Mouse (Mus musculus) myocyte (in vitro differentiated cells): ENCODE results near the gene Agap3.

Experiments
- E2F4 ChIP-seq: IDR thresholded peaks from one replicate; pipeline ENCODE4 v1.6.1; 2011; ENCODE audit warnings: mild to moderate bottlenecking, control low read depth, moderate library complexity; ENCODE audit not compliant: insufficient read depth
- MAX ChIP-seq: IDR thresholded peaks from one replicate; pipeline ENCODE4 v1.6.1; 2011; ENCODE audit warnings: low read depth, mild to moderate bottlenecking, control low read depth
- MYOD1 ChIP-seq, 3 experiments: IDR thresholded peaks; one replicate each; pipeline ENCODE4 v1.6.1; 2011; ENCODE audit warnings: control low read depth in 2 of 3, low read depth in 2 of 3, mild to moderate bottlenecking in 2 of 3, moderate library complexity in 1 of 3; ENCODE audit not compliant: insufficient read length in 2 of 3, control insufficient read depth in 1 of 3
- MYOG ChIP-seq, 3 experiments: IDR thresholded peaks; one replicate each; pipeline ENCODE4 v1.6.1; 2011; ENCODE audit warnings: control low read depth in 2 of 3, low read depth in 2 of 3, mild to moderate bottlenecking in 2 of 3; ENCODE audit not compliant: insufficient read length in 2 of 3, control insufficient read depth in 1 of 3, insufficient read depth in 1 of 3
- POLR2A ChIP-seq: IDR thresholded peaks from one replicate; pipeline ENCODE4 v1.6.1; 2011; ENCODE audit warnings: low read depth, mild to moderate bottlenecking, control low read depth, moderate library complexity; ENCODE audit not compliant: insufficient read length
- POLR2AphosphoS2 ChIP-seq: IDR thresholded peaks from one replicate; pipeline ENCODE4 v1.6.1; 2011; ENCODE audit warnings: low read depth, control low read depth; ENCODE audit not compliant: insufficient read length
- REST ChIP-seq: IDR thresholded peaks from one replicate; pipeline ENCODE4 v1.6.1; 2011; ENCODE audit warnings: mild to moderate bottlenecking, control low read depth, moderate library complexity; ENCODE audit not compliant: insufficient read depth, insufficient read length
- SRF ChIP-seq: IDR thresholded peaks from one replicate; pipeline ENCODE4 v1.6.1; 2011; ENCODE audit warnings: low read depth; ENCODE audit not compliant: control insufficient read depth, insufficient read length
- TCF12 ChIP-seq: IDR thresholded peaks from one replicate; pipeline ENCODE4 v1.6.1; 2011; ENCODE audit warnings: mild to moderate bottlenecking, control low read depth; ENCODE audit not compliant: poor library complexity, insufficient read depth, severe bottlenecking
- TCF3 ChIP-seq: IDR thresholded peaks from one replicate; pipeline ENCODE4 v1.6.1; 2011; ENCODE audit warnings: low read depth, control low read depth; ENCODE audit not compliant: insufficient read length
- USF1 ChIP-seq: IDR thresholded peaks from one replicate; pipeline ENCODE4 v1.6.1; 2011; ENCODE audit warnings: low read depth, mild to moderate bottlenecking, control low read depth, moderate library complexity

- no peak for TF ChIP-seq POLR2A
- TF ChIP-seq SRF = no peak
- no peak for TF ChIP-seq POLR2AphosphoS2
- no peak for TF ChIP-seq REST
- no peak for TF ChIP-seq MYOG (IDR thresholded peaks at IDR 0.05; ENCODE audit: control insufficient read depth in 1 of 3, insufficient read depth in 1 of 3, insufficient read length in 2 of 3, low read depth in 2 of 3)
- no peak for TF ChIP-seq E2F4
- TF ChIP-seq MAX = no peak
- TF ChIP-seq USF1 = no peak
- TF ChIP-seq TCF12 = no peak
- TF ChIP-seq TCF3 = no peak
- no peak for TF ChIP-seq MYOD1 (IDR thresholded peaks at IDR 0.05; ENCODE audit: control insufficient read depth in 1 of 3, insufficient read length in 2 of 3, low read depth in 2 of 3)
These were observed 25.9 kb upstream of the Agap3 start for GRCm38 (mm10) chr5:24426037-24426432.
